Mouse (Mus musculus) testis, adult 2 months (tissue): Measurements from ENCODE around the gene 9130230L23Rik.

Experiments
- CTCF ChIP-seq: fragments of 200-500 bp; IDR thresholded peaks from 2 replicates; pipeline ENCODE4 v1.5.1; 2012; ENCODE audit warnings: low read depth, mild to moderate bottlenecking, inconsistent platforms, low read length, moderate library complexity; ENCODE audit not compliant: control insufficient read depth, insufficient read depth, insufficient replicate concordance
- POLR2A ChIP-seq: fragments of 200-500 bp; IDR thresholded peaks from 2 replicates; pipeline ENCODE4 v1.6.1; 2012; ENCODE audit warnings: low read depth, mild to moderate bottlenecking, inconsistent platforms, low read length, moderate library complexity; ENCODE audit not compliant: control insufficient read depth

- TF ChIP-seq CTCF: no peak
- TF ChIP-seq POLR2A: no peak
These were observed 66.9 kb downstream of the 9130230L23Rik start for GRCm38 (mm10) chr5:65937011-65937726.
